Mouse (Mus musculus): Measurements from ENCODE around the gene Rnase10.
A peak's percentile ranks its signal among the peaks of the same experiment; 100 is the strongest.
"Not testable (repeated sequence)": the region's sequence is repeated elsewhere in the genome, so short reads cannot be mapped to it uniquely, and the experiment has no call there.

Rnase10 gene

DNA sequence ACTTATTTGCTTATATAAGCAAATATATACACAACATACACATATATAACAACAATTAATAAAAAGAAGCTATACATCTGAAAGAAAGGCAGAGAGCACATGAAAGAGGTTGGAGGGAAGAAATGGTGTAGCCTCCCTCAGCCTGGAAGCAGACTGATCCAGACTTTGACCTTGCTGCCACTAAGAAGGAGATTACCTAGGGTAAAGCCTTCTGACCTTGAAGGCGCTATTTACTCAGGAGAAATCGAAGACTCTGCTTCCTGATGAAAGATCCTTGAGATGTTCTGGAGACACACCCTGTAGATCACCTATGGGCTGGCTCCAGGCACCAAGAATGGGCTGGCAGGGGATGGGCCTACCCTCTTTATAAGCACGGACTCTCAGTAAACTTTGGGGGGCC, 7.2 kb downstream of the Rnase10 start:
- not testable (repeated sequence) for DNase-seq

GRCm38 (mm10) chr14:51015780-51016179, 8.2 kb downstream of the Rnase10 start:
- no peak for DNase-seq

- DNase-seq = peak; percentile 14 to 41
These were observed 9.7 kb downstream of the Rnase10 start for GRCm38 (mm10) chr14:51017256-51017655.

- no peak for DNase-seq
These were observed 15.9 kb downstream of the Rnase10 start for GRCm38 (mm10) chr14:51023457-51023856.

DNA sequence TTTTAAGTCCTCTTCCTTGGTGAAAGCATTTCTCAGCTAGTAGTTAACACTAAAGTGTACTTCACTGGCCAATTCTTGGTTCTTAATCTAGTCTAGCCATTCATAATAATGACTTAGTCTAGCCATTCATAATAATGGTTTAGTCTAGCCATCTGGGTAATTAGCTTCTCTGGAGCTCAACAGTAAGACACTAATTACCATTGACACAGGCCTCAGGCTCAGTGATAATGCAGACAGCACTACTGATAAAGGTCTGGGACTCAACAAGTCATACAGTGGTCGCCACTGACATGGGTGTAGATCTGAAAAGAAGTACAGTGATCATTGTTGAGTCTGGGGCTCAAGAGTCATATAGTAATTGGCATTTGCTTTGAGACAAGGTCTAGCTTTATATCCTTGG, 17.3 kb downstream of the Rnase10 start:
- no peak for DNase-seq

DNA sequence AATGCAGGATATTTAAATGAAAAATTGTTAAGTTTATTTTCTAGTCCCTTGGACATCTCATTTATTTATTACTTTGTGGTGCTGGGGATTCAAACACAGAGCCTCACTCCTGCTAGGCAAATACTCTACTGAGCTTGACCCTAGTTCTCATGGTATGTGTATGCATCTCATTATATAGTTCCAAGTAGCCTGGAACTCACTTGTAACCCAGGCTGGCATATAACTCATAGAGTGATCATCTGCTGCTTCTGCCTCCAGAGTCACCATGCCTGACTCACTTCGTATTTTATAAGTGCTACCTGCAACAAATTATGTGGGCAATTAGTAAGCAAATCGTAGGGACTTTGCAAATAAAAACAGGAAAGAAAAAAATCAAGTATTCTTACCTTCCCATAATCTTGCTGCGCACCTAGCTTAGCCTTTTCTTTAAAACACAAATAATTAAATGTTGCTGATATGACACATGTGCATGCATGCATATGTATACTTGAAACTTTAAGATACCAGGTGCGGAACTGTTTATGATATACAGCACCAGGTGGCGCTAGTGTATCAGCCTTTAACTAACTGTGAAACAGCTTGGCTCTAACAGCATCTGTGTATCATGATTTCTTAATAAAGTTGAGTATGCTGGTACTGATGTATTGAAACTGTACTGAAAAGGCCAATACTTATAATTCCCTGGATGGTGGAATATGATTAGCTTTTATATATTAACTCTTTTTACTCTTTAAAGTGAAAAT, 19.0 kb downstream of the Rnase10 start:
- peak; percentile 72 to 79 for DNase-seq

DNA sequence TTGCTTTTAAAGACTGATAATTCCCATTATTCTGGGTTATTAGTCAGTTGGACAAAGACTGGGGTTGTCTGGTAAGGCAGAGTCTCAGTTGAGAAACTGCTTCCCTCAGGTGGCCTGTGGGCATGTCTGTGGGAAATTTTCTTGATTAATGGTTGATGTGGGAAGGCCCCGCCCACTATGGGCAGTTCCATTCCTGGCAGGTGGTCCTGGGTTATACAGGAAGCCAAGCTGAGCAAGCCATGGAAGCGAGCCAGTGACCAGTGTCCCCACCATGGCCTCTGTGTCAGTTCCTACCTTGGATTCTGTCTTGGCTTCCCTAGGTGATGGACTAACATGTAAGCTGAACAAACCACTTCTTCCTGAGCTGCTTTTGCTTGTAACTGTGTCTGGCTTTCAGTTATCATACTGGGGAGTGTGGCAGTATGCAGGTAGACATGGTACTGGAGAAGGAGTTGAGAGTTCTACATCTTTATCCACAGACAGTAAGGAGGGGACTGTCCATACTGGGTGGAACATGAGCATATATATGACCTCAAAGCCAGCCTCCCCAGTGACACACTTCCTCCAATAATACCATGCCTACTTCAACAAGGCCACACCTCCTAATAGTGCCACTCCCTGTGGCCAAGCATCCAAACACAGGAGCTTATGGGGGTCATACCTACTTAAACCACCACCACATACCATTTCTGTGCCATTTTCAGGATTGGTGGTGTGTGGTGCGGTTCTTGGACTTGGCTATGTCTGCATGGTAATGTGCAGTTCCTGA, 20.0 kb downstream of the Rnase10 start:
- peak; percentile 20 to 24 for DNase-seq

DNA sequence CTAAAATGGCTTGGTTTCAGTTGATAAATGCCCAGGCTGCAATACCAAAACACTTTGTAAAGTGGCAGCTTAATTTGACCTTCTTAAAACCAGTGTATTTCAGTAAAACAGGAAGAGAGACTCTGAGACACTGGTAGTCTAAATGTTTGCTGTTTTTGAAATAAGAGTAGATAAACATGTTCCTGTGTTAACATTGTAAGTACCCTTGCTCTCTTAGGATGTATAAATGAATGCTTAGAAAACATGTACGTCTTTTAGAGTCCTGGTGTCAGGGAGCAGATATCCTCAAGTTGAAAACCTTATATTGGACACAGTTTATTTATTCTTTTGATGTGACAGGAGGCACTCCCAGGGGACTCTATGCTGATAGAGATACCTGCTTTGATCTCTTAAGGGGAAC, 27.7 kb downstream of the Rnase10 start:
- DNase-seq = no peak

GRCm38 (mm10) chr14:51036214-51036613, 28.7 kb downstream of the Rnase10 start:
- no peak for DNase-seq

GRCm38 (mm10) chr14:51041769-51042168, 34.2 kb downstream of the Rnase10 start, which contains the start of gene Rnase9:
Gene Rnase9, minus strand, starts transcription at chr14:51041869.
- DNase-seq = no peak

DNA sequence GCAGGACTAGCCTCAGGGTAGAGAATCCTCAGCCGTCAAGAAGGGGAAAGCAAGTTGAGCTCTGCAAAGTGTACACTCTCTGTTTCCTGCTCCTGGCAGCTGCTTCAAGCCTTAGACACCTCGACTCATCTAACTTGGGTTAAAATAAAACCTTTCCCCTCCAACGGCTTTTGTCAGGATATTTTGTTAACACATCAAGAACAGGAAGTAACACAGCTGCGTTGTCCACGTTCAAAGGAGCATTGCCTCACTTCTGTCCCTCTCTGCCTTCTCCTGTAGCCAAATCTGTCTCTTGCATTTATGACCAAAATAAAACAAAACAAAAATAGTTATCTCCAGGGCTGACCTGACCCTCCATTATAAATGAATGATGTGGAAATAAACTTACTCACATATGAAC, 40.3 kb downstream of the Rnase10 start:
- no peak for DNase-seq

- no peak for DNase-seq
These were observed 42.5 kb downstream of the Rnase10 start, which contains the start of gene Rnase11 for GRCm38 (mm10) chr14:51050063-51050462. Gene Rnase11, minus strand, starts transcription at chr14:51050163.

GRCm38 (mm10) chr14:51051941-51052340, 44.4 kb downstream of the Rnase10 start:
- no peak for DNase-seq

DNA sequence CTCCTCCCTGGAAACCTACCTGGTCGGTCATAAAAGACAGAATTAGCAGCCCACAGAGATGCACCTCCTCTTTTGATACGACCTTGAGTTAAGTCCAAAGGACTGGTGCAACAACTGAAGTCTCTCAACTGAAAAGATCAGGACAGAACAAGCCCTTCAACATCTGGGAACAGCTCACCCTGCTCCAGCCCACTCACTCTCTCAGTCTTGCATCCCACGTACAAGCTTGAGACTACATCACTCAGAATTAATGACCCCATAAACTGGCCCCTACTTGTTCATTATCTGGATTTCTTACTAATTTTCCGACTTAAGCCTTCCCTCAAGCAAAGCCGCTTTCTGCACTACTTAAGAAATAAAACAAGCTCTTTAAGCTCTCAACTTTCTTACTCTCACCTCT, 45.6 kb downstream of the Rnase10 start:
- no peak for DNase-seq

- no peak for DNase-seq
These were observed 47.0 kb downstream of the Rnase10 start for GRCm38 (mm10) chr14:51054243-51055237.

- peak in 1 of 2 experiments; percentile 10 for DNase-seq
These were observed 49.9 kb downstream of the Rnase10 start, which contains the start of gene Rnase12 for GRCm38 (mm10) chr14:51057401-51057831. Gene Rnase12, minus strand, starts transcription at chr14:51057661.

All from kidney, postnatal 4 days (tissue).